Mouse (Mus musculus) E14TG2a.4 (cell line): ENCODE measurements around the gene Tmem206.

ENCODE experiments used
- CTCF ChIP-seq: conservative IDR thresholded peaks from 2 replicates; pipeline ENCODE4 v1.5.1; 2014; ENCODE audit warnings: low read length
- NANOG ChIP-seq: IDR thresholded peaks from 2 replicates; pipeline ENCODE4 v1.6.1; 2014; ENCODE audit warnings: borderline replicate concordance, low read length, mixed read lengths
- POU5F1 ChIP-seq: IDR thresholded peaks from 2 replicates; pipeline ENCODE4 v1.6.1; 2014; ENCODE audit warnings: low read length, borderline replicate concordance

- TF ChIP-seq CTCF = no peak
- no peak for TF ChIP-seq POU5F1
- no peak for TF ChIP-seq NANOG
These were observed 750 bp upstream of the Tmem206 start for GRCm38 (mm10) chr1:191324733-191325590.
